Mouse (Mus musculus): ENCODE data around the gene 4930583I09Rik. TPM values are rescaled to one million over a fixed set of nuclear protein-coding genes. Genes with fewer than 3 reads are reported as not detected.

4930583I09Rik gene
- total RNA-seq, 1 experiment, result not detected

DNA sequence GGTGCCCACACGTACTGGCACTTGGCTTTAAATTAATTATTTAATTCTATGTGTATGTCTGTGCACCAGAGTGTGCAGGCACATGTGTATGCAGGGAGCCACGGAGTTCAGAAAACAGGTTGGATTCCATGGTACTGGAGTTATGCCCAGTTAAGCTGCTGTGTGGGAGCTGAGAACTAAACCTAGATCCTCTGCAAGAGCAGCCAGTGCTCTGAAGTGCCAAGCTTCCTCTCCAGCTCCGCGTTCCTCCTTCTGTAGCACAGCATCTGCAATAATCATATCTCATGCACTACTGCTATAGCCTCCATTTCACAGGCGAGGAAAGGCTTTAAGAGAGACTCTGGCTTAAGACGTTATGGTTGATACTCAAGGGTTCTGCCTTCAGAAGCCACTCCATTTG, 22.3 kb downstream of the 4930583I09Rik start:
- TF ChIP-seq MAFK (IDR thresholded peaks at IDR 0.05; ENCODE audit: insufficient read depth, low read depth, low read length) (no peak), HCFC1 (IDR thresholded peaks at IDR 0.05; ENCODE audit: borderline replicate concordance, insufficient read depth, low read length) (no peak), ZNF384 (IDR thresholded peaks at IDR 0.05; ENCODE audit: low read depth, low read length) (no peak), CHD2 (IDR thresholded peaks at IDR 0.05; ENCODE audit: low read depth, low read length) (no peak), ZC3H11A (IDR thresholded peaks at IDR 0.05; ENCODE audit: borderline replicate concordance, low read depth, low read length) (no peak)
- Histone ChIP-seq H3K27ac (ENCODE audit: insufficient read depth, low read depth, low read length, poor library complexity, severe bottlenecking) (no peak overlapping the region), H3K9me3 (ENCODE audit: control insufficient read depth, insufficient read depth, low read depth, low read length) (no peaks in the 10 kb centered on the region), H3K4me1 (ENCODE audit: control insufficient read depth in 2 of 2, insufficient read depth in 2 of 2, low read length in 2 of 2, poor library complexity in 1 of 2) (no peaks in the 10 kb centered on the region), H3K4me3 (ENCODE audit: insufficient read depth in 1 of 2, low read depth in 1 of 2, low read length in 2 of 2, poor library complexity in 1 of 2, severe bottlenecking in 1 of 2) (no peak overlapping the region), H3K9ac (ENCODE audit: insufficient read depth, low read depth, low read length, poor library complexity, severe bottlenecking) (no peak overlapping the region), H3K36me3 (ENCODE audit: control insufficient read depth, insufficient read depth, low read length, poor library complexity, severe bottlenecking) (no peaks in the 10 kb centered on the region)
- DNase-seq (ENCODE audit: low read depth, low spot score), result no peak
- in situ Hi-C loops (cut with MboI; ENCODE audit: low sequenced_read_pairs in 2 of 2, unreplicated experiment in 2 of 2), result no loop called here

DNA sequence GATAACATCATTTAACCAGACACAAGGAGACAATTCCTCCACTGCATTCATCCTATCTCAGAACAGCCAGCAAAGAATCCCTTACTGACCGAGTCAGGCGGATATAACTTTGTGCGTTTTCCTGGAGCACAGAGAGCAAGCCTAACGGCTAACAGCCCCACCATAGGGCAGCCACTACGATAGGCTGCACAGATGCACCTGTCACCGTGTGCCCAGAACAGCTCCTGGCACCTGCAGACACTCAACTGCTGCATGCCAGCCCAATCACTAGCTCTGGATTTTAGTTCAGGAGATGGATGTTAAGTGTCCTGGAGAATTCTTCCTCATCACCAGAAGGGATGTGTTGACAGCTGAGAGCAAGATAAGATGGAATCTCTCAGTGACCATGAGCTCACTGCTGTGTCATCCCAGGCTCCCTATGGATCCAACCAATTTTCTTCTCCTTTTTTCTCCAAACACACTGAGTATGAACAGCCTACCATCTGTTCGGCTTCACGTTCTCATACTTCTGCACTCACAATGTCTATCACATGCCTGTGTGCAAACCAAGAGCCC, 29.8 kb downstream of the 4930583I09Rik start:
- H3K4me3 ChIP-seq (ENCODE audit: insufficient read depth in 1 of 2, low read depth in 1 of 2, low read length in 2 of 2, poor library complexity in 1 of 2, severe bottlenecking in 1 of 2), result no peak overlapping the region
- in situ Hi-C loops (cut with MboI; ENCODE audit: low sequenced_read_pairs in 2 of 2, unreplicated experiment in 2 of 2), result no loop called here
- H3K27ac ChIP-seq (ENCODE audit: insufficient read depth, low read depth, low read length, poor library complexity, severe bottlenecking), result no peak overlapping the region
- H3K9me3 ChIP-seq (ENCODE audit: control insufficient read depth, insufficient read depth, low read depth, low read length), result no peaks in the 10 kb centered on the region
- no peaks in the 10 kb centered on the region; a peak in 1 of 4 replicates for H3K4me1 ChIP-seq (ENCODE audit: control insufficient read depth in 2 of 2, insufficient read depth in 2 of 2, low read length in 2 of 2, poor library complexity in 1 of 2)
- no peak overlapping the region for H3K9ac ChIP-seq (ENCODE audit: insufficient read depth, low read depth, low read length, poor library complexity, severe bottlenecking)
- H3K36me3 ChIP-seq (ENCODE audit: control insufficient read depth, insufficient read depth, low read length, poor library complexity, severe bottlenecking), result no peaks in the 10 kb centered on the region
- no peak for DNase-seq (ENCODE audit: low read depth, low spot score)
- TF ChIP-seq ZNF384 (IDR thresholded peaks at IDR 0.05; ENCODE audit: low read depth, low read length), result no peak

DNA sequence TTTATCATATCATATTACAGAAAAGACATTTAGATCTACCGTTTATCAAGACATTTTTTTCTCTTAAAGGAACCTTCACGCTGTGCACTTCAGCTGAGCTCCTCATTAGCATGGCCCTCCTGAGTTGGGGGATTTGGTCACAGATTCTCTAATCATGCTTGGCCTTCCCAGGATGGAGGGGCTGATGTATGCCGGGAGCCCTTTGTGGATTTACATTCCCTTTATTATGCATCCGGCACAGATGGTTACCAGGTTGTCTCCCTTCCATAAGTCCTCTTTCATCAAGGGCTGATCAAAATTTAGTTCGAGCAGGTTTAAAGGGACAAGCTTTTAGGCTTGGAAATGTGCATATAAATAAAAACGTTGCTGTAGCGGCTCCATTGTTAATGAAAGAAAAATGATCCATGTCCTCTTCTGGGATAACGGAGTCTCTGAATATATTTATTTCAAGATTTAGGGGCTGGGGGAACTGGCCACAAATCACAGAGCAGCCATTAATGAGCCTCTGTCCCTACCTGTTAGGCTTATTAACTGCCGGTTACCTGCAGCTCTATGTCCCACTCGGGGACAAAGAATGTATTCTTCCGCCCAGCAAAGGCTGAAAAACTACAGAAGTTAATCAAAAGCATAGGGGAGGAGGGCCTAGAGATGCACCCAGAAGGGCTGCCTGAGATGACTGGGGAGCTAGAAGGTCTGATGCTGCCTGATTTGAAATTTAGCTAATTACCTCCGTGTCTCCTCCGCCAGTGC, 31.3 kb downstream of the 4930583I09Rik start:
- in situ Hi-C loops (cut with MboI; ENCODE audit: low sequenced_read_pairs in 2 of 2, unreplicated experiment in 2 of 2), result no loop called here
- no peak for DNase-seq (ENCODE audit: low read depth, low spot score)
- Histone ChIP-seq H3K4me1 (ENCODE audit: control insufficient read depth in 2 of 2, insufficient read depth in 2 of 2, low read length in 2 of 2, poor library complexity in 1 of 2) (no peaks in the 10 kb centered on the region; a peak in 1 of 4 replicates), H3K27ac (ENCODE audit: insufficient read depth, low read depth, low read length, poor library complexity, severe bottlenecking) (no peak overlapping the region), H3K9me3 (ENCODE audit: control insufficient read depth, insufficient read depth, low read depth, low read length) (no peaks in the 10 kb centered on the region), H3K9ac (ENCODE audit: insufficient read depth, low read depth, low read length, poor library complexity, severe bottlenecking) (no peak overlapping the region), H3K4me3 (ENCODE audit: insufficient read depth in 1 of 2, low read depth in 1 of 2, low read length in 2 of 2, poor library complexity in 1 of 2, severe bottlenecking in 1 of 2) (no peak overlapping the region), H3K36me3 (ENCODE audit: control insufficient read depth, insufficient read depth, low read length, poor library complexity, severe bottlenecking) (no peaks in the 10 kb centered on the region)
- TF ChIP-seq CHD2 (IDR thresholded peaks at IDR 0.05; ENCODE audit: low read depth, low read length) (no peak), ZNF384 (IDR thresholded peaks at IDR 0.05; ENCODE audit: low read depth, low read length) (no peak), ZC3H11A (IDR thresholded peaks at IDR 0.05; ENCODE audit: borderline replicate concordance, low read depth, low read length) (no peak)

DNA sequence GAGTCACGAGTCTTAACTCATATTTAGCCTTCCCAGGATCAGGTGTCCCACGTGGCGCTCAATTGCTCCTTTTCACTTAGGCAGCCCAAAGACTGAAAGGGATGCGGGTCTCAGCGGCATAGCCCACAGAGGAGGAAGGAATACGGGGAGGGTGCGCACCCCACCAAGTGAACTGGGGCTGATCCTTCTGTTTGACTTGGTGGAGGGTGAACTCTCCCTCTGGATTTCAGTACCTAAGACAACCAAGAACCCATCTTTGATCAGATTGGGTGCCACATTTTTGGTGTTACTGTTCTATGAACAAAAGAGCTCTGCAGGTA, 33.0 kb downstream of the 4930583I09Rik start:
- Histone ChIP-seq H3K4me3 (ENCODE audit: insufficient read depth in 1 of 2, low read depth in 1 of 2, low read length in 2 of 2, poor library complexity in 1 of 2, severe bottlenecking in 1 of 2) (no peak overlapping the region), H3K9me3 (ENCODE audit: control insufficient read depth, insufficient read depth, low read depth, low read length) (no peaks in the 10 kb centered on the region), H3K9ac (ENCODE audit: insufficient read depth, low read depth, low read length, poor library complexity, severe bottlenecking) (no peak overlapping the region), H3K27ac (ENCODE audit: insufficient read depth, low read depth, low read length, poor library complexity, severe bottlenecking) (no peak overlapping the region), H3K4me1 (ENCODE audit: control insufficient read depth in 2 of 2, insufficient read depth in 2 of 2, low read length in 2 of 2, poor library complexity in 1 of 2) (no peaks in the 10 kb centered on the region; a peak in 1 of 4 replicates), H3K36me3 (ENCODE audit: control insufficient read depth, insufficient read depth, low read length, poor library complexity, severe bottlenecking) (no peaks in the 10 kb centered on the region)
- in situ Hi-C loops (cut with MboI; ENCODE audit: low sequenced_read_pairs in 2 of 2, unreplicated experiment in 2 of 2), result no loop called here
- TF ChIP-seq MAFK (IDR thresholded peaks at IDR 0.05; ENCODE audit: insufficient read depth, low read depth, low read length), result no peak
- no peak for TF ChIP-seq CHD2 (IDR thresholded peaks at IDR 0.05; ENCODE audit: low read depth, low read length)
- TF ChIP-seq HCFC1 (IDR thresholded peaks at IDR 0.05; ENCODE audit: borderline replicate concordance, insufficient read depth, low read length), result no peak
- no peak for TF ChIP-seq ZNF384 (IDR thresholded peaks at IDR 0.05; ENCODE audit: low read depth, low read length)
- no peak for TF ChIP-seq ZC3H11A (IDR thresholded peaks at IDR 0.05; ENCODE audit: borderline replicate concordance, low read depth, low read length)
- DNase-seq (ENCODE audit: low read depth, low spot score), result no peak
